Mouse (Mus musculus): Measurements from ENCODE around the gene Exoc5. TPM values are rescaled to one million over a fixed set of nuclear protein-coding genes. Genes with fewer than 3 reads are reported as not detected.
"Not testable (repeated sequence)": the region's sequence is repeated elsewhere in the genome, so short reads cannot be mapped to it uniquely, and the experiment has no call there.

Exoc5 gene
- polyA plus RNA-seq (2014; fragmentation: Nextera tagmentation; extraction: Ambion mirVana) = 44.6 and 50.5 TPM in 2 replicates

- H3K36me3 ChIP-seq (ENCODE audit: control insufficient read depth, insufficient read depth, low read length) = no peaks in the 10 kb centered on the region
- no peaks in the 10 kb centered on the region for H3K27me3 ChIP-seq (ENCODE audit: control insufficient read depth, insufficient read depth, low read length)
- H3K27ac ChIP-seq (ENCODE audit: low read depth, low read length) = peak within 1 kb of the TSS; percentile 99
- peak within 1 kb of the TSS; percentile 92 for H3K4me3 ChIP-seq (ENCODE audit: low read depth, low read length)
- peak; percentile 93 for ATAC-seq (replicated peaks; ENCODE audit: insufficient number of reproducible peaks, low FRiP score, low TSS enrichment)
- peaks cover 9% of the 10 kb centered on the region for H3K4me1 ChIP-seq (ENCODE audit: control insufficient read depth, insufficient read depth, low read length)
- no peaks in the 10 kb centered on the region for H3K9me3 ChIP-seq (replicated peaks; ENCODE audit: control insufficient read depth, low read length)
- under 1% methylated on average over 52 of the region's 53 CpGs for WGBS (ENCODE audit: insufficient replicate concordance)
- peak within 1 kb of the TSS; percentile 70 for H3K4me2 ChIP-seq
- peak within 1 kb of the TSS; percentile 99 for H3K9ac ChIP-seq (ENCODE audit: low read depth, low read length)
Measured at GRCm38 (mm10) chr14:49066274-49066823, at the start of gene Exoc5. Gene Exoc5 (minus strand): TSS chr14:49066653.

GRCm38 (mm10) chr14:49091755-49092154, 25.3 kb upstream of the Exoc5 start:
- not testable (repeated sequence) for H3K27ac ChIP-seq (ENCODE audit: low read depth, low read length); H3K4me1 ChIP-seq (ENCODE audit: control insufficient read depth, insufficient read depth, low read length); H3K9me3 ChIP-seq (replicated peaks; ENCODE audit: control insufficient read depth, low read length); H3K4me2 ChIP-seq; H3K27me3 ChIP-seq (ENCODE audit: control insufficient read depth, insufficient read depth, low read length); H3K4me3 ChIP-seq (ENCODE audit: low read depth, low read length); H3K9ac ChIP-seq (ENCODE audit: low read depth, low read length); H3K36me3 ChIP-seq (ENCODE audit: control insufficient read depth, insufficient read depth, low read length); ATAC-seq (replicated peaks; ENCODE audit: insufficient number of reproducible peaks, low FRiP score, low TSS enrichment)
- WGBS (ENCODE audit: insufficient replicate concordance) = 68% methylated on average over 1 of the region's 1 CpGs

GRCm38 (mm10) chr14:49091277-49091676, 24.8 kb upstream of the Exoc5 start:
- WGBS (ENCODE audit: insufficient replicate concordance) = 91% methylated on average over 4 of the region's 4 CpGs
- no peak overlapping the region for H3K9ac ChIP-seq (ENCODE audit: low read depth, low read length)
- no peaks in the 10 kb centered on the region for H3K4me1 ChIP-seq (ENCODE audit: control insufficient read depth, insufficient read depth, low read length)
- no peak overlapping the region for H3K4me2 ChIP-seq
- no peaks in the 10 kb centered on the region for H3K9me3 ChIP-seq (replicated peaks; ENCODE audit: control insufficient read depth, low read length)
- H3K27me3 ChIP-seq (ENCODE audit: control insufficient read depth, insufficient read depth, low read length) = no peaks in the 10 kb centered on the region
- no peak overlapping the region for H3K27ac ChIP-seq (ENCODE audit: low read depth, low read length)
- no peak for ATAC-seq (replicated peaks; ENCODE audit: insufficient number of reproducible peaks, low FRiP score, low TSS enrichment)
- no peaks in the 10 kb centered on the region for H3K36me3 ChIP-seq (ENCODE audit: control insufficient read depth, insufficient read depth, low read length)
- H3K4me3 ChIP-seq (ENCODE audit: low read depth, low read length) = no peak overlapping the region

GRCm38 (mm10) chr14:49090102-49090501, 23.6 kb upstream of the Exoc5 start:
- H3K9me3 ChIP-seq (replicated peaks; ENCODE audit: control insufficient read depth, low read length) = no peaks in the 10 kb centered on the region
- WGBS (ENCODE audit: insufficient replicate concordance) = 64% methylated on average over 5 of the region's 5 CpGs
- no peak overlapping the region for H3K27ac ChIP-seq (ENCODE audit: low read depth, low read length)
- H3K4me2 ChIP-seq = no peak overlapping the region
- H3K4me3 ChIP-seq (ENCODE audit: low read depth, low read length) = no peak overlapping the region
- no peak overlapping the region for H3K9ac ChIP-seq (ENCODE audit: low read depth, low read length)
- H3K36me3 ChIP-seq (ENCODE audit: control insufficient read depth, insufficient read depth, low read length) = no peaks in the 10 kb centered on the region
- no peaks in the 10 kb centered on the region for H3K27me3 ChIP-seq (ENCODE audit: control insufficient read depth, insufficient read depth, low read length)
- ATAC-seq (replicated peaks; ENCODE audit: insufficient number of reproducible peaks, low FRiP score, low TSS enrichment) = no peak
- no peaks in the 10 kb centered on the region for H3K4me1 ChIP-seq (ENCODE audit: control insufficient read depth, insufficient read depth, low read length)

GRCm38 (mm10) chr14:49089461-49090058, 23.1 kb upstream of the Exoc5 start:
- H3K27me3 ChIP-seq (ENCODE audit: control insufficient read depth, insufficient read depth, low read length) = no peaks in the 10 kb centered on the region
- H3K9me3 ChIP-seq (replicated peaks; ENCODE audit: control insufficient read depth, low read length) = no peaks in the 10 kb centered on the region
- no peak overlapping the region for H3K27ac ChIP-seq (ENCODE audit: low read depth, low read length)
- no peak for ATAC-seq (replicated peaks; ENCODE audit: insufficient number of reproducible peaks, low FRiP score, low TSS enrichment)
- no peaks in the 10 kb centered on the region for H3K36me3 ChIP-seq (ENCODE audit: control insufficient read depth, insufficient read depth, low read length)
- no peak overlapping the region for H3K4me3 ChIP-seq (ENCODE audit: low read depth, low read length)
- H3K4me2 ChIP-seq = no peak overlapping the region
- no peak overlapping the region for H3K9ac ChIP-seq (ENCODE audit: low read depth, low read length)
- H3K4me1 ChIP-seq (ENCODE audit: control insufficient read depth, insufficient read depth, low read length) = no peaks in the 10 kb centered on the region
- 31% methylated on average over 6 of the region's 6 CpGs for WGBS (ENCODE audit: insufficient replicate concordance)

- H3K9me3 ChIP-seq (replicated peaks; ENCODE audit: control insufficient read depth, low read length) = no peaks in the 10 kb centered on the region
- H3K36me3 ChIP-seq (ENCODE audit: control insufficient read depth, insufficient read depth, low read length) = no peaks in the 10 kb centered on the region
- no peaks in the 10 kb centered on the region for H3K27me3 ChIP-seq (ENCODE audit: control insufficient read depth, insufficient read depth, low read length)
- 80% methylated on average over 14 of the region's 14 CpGs for WGBS (ENCODE audit: insufficient replicate concordance)
- ATAC-seq (replicated peaks; ENCODE audit: insufficient number of reproducible peaks, low FRiP score, low TSS enrichment) = no peak
- H3K4me3 ChIP-seq (ENCODE audit: low read depth, low read length) = no peak overlapping the region
- H3K4me1 ChIP-seq (ENCODE audit: control insufficient read depth, insufficient read depth, low read length) = no peaks in the 10 kb centered on the region
- H3K4me2 ChIP-seq = no peak overlapping the region
- no peak overlapping the region for H3K9ac ChIP-seq (ENCODE audit: low read depth, low read length)
- H3K27ac ChIP-seq (ENCODE audit: low read depth, low read length) = no peak overlapping the region
Measured at GRCm38 (mm10) chr14:49088155-49089048, 21.9 kb upstream of the Exoc5 start.

- Histone ChIP-seq H3K27ac (ENCODE audit: low read depth, low read length) (no peak overlapping the region), H3K36me3 (ENCODE audit: control insufficient read depth, insufficient read depth, low read length) (no peaks in the 10 kb centered on the region), H3K4me3 (ENCODE audit: low read depth, low read length) (no peak overlapping the region), H3K9me3 (replicated peaks; ENCODE audit: control insufficient read depth, low read length) (no peaks in the 10 kb centered on the region), H3K9ac (ENCODE audit: low read depth, low read length) (no peak overlapping the region), H3K4me2 (no peak overlapping the region), H3K27me3 (ENCODE audit: control insufficient read depth, insufficient read depth, low read length) (no peaks in the 10 kb centered on the region), H3K4me1 (ENCODE audit: control insufficient read depth, insufficient read depth, low read length) (no peaks in the 10 kb centered on the region)
- WGBS (ENCODE audit: insufficient replicate concordance) = 85% methylated on average over 4 of the region's 4 CpGs
- ATAC-seq (replicated peaks; ENCODE audit: insufficient number of reproducible peaks, low FRiP score, low TSS enrichment) = no peak
Measured at GRCm38 (mm10) chr14:49086522-49086921, 20.1 kb upstream of the Exoc5 start.

- H3K27ac ChIP-seq (ENCODE audit: low read depth, low read length) = no peak overlapping the region
- H3K36me3 ChIP-seq (ENCODE audit: control insufficient read depth, insufficient read depth, low read length) = no peaks in the 10 kb centered on the region; the same call in 1 of the 2 replicates
- no peaks in the 10 kb centered on the region for H3K9me3 ChIP-seq (replicated peaks; ENCODE audit: control insufficient read depth, low read length)
- H3K4me3 ChIP-seq (ENCODE audit: low read depth, low read length) = no peak overlapping the region
- H3K4me2 ChIP-seq = no peak overlapping the region
- H3K4me1 ChIP-seq (ENCODE audit: control insufficient read depth, insufficient read depth, low read length) = no peaks in the 10 kb centered on the region
- H3K9ac ChIP-seq (ENCODE audit: low read depth, low read length) = no peak overlapping the region
- no peak for ATAC-seq (replicated peaks; ENCODE audit: insufficient number of reproducible peaks, low FRiP score, low TSS enrichment)
- 92% methylated on average over 2 of the region's 2 CpGs for WGBS (ENCODE audit: insufficient replicate concordance)
- no peaks in the 10 kb centered on the region for H3K27me3 ChIP-seq (ENCODE audit: control insufficient read depth, insufficient read depth, low read length)
Measured at GRCm38 (mm10) chr14:49078820-49079219, 12.4 kb upstream of the Exoc5 start.
